Mouse (Mus musculus) stomach, postnatal 0 days (tissue): Measurements from ENCODE around the gene Ppfia2.

ENCODE experiments used
- CTCF ChIP-seq: IDR thresholded peaks from 2 replicates; pipeline ENCODE4 v1.5.1; 2016; ENCODE audit warnings: antibody characterized with exemption, low read depth, mild to moderate bottlenecking, moderate library complexity
- EP300 ChIP-seq: optimal IDR thresholded peaks from 2 replicates; pipeline ENCODE3; 2016; ENCODE audit warnings: antibody characterized with exemption

GRCm38 (mm10) chr10:106585476-106586080 is 115.4 kb downstream of the Ppfia2 start:
- TF ChIP-seq CTCF (peak; percentile 91), EP300 (no peak)
